Mouse (Mus musculus): ENCODE measurements around the gene Cnr2. TPM values are rescaled to one million over a fixed set of nuclear protein-coding genes. Genes with fewer than 3 reads are reported as not detected.

Cnr2 gene
- polyA plus RNA-seq, 1 experiment from 2014 or later: 0.51 TPM

DNA sequence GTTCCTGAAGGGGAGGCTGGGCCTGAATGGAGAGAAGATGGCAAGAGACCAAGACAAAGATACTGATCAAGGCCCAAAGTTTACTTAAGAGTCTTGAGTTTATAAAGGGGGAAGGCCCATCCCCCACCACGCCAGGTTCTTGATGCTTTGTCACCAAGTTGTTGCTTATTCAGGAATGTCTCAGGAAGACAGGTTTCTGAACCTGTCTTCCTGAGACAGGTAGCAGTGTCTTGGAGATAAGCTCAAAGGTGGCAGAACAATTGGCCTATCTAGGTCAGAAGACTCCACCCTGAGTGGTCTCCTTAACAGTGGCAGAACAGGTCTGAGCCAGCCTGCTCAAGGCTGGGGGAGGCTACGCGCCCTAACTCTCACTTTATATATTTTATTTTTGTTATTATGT, 31.7 kb downstream of the Cnr2 start:
- no peaks in the 10 kb centered on the region for H3K4me1 ChIP-seq (ENCODE audit: control insufficient read depth, insufficient read depth, low read length)
- ATAC-seq (ENCODE audit: insufficient number of reproducible peaks, low FRiP score, low TSS enrichment, low read depth) (no peak), DNase-seq (ENCODE audit: low spot score) (no peak)
- no peaks in the 10 kb centered on the region for H3K27me3 ChIP-seq (ENCODE audit: control insufficient read depth, insufficient read depth, low read length)
- peaks cover 2% of the 10 kb centered on the region; the same call in 1 of the 2 replicates for H3K36me3 ChIP-seq (ENCODE audit: control insufficient read depth, insufficient read depth, low read length)
- no peak overlapping the region for H3K27ac ChIP-seq (replicated peaks; ENCODE audit: low read depth, low read length)
- H3K9me3 ChIP-seq (ENCODE audit: control insufficient read depth, low read length): no peaks in the 10 kb centered on the region
- H3K9ac ChIP-seq (ENCODE audit: low read length): no peak overlapping the region
- no peak overlapping the region for H3K4me3 ChIP-seq (ENCODE audit: low read depth, low read length)
- H3K4me2 ChIP-seq (ENCODE audit: low read depth, severe bottlenecking): no peak overlapping the region
- 91% methylated on average over 3 of the region's 3 CpGs for WGBS

DNA sequence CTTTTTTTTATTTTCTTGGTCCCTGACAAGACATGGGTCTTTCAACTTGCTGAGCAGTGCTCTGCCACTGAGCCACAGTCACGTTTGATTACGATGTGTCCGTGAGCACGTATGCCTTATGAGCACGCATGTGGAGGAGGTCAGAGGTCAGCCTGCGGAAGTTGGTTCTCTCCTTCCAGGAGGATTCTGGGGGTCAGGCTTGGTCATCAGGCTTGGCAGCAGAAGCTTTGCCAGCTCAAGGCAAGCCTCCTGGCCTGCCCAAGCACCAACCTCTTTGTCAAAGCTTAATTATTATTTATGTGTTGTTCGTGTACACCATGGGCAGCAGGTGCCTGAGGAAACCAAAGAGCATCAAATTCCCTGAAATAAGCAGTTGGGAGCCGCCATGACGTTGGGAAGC, 33.2 kb downstream of the Cnr2 start:
- 83% methylated on average over 9 of the region's 9 CpGs for WGBS
- Histone ChIP-seq H3K27ac (replicated peaks; ENCODE audit: low read depth, low read length) (no peak overlapping the region), H3K4me2 (ENCODE audit: low read depth, severe bottlenecking) (no peak overlapping the region), H3K4me1 (ENCODE audit: control insufficient read depth, insufficient read depth, low read length) (no peaks in the 10 kb centered on the region), H3K36me3 (ENCODE audit: control insufficient read depth, insufficient read depth, low read length) (peaks cover 2% of the 10 kb centered on the region; the same call in 1 of the 2 replicates), H3K9ac (ENCODE audit: low read length) (no peak overlapping the region), H3K4me3 (ENCODE audit: low read depth, low read length) (no peak overlapping the region), H3K9me3 (ENCODE audit: control insufficient read depth, low read length) (no peaks in the 10 kb centered on the region), H3K27me3 (ENCODE audit: control insufficient read depth, insufficient read depth, low read length) (no peaks in the 10 kb centered on the region)
- DNase-seq (ENCODE audit: low spot score) (no peak), ATAC-seq (ENCODE audit: insufficient number of reproducible peaks, low FRiP score, low TSS enrichment, low read depth) (no peak)

DNA sequence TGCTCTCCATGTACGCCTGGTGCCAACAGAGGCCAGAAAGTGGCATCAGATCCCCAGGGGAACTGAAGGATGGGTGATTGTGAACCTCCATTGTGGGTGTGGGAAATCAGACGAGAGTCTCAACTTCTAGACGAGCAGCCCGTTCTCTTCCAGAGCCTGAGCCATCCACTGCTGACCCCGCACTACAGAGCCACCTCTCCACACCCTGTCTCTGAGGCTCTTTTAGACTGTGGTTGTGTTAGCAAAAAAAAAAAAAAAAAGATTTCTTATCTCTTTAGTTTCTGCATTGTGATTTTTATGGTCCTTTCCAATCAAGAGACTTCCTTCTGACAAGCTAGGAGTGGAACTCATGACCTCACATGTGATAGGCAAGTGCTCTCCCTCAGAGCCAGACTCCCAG, 34.2 kb downstream of the Cnr2 start:
- H3K27me3 ChIP-seq (ENCODE audit: control insufficient read depth, insufficient read depth, low read length): no peaks in the 10 kb centered on the region
- no peak overlapping the region for H3K27ac ChIP-seq (replicated peaks; ENCODE audit: low read depth, low read length)
- no peaks in the 10 kb centered on the region for H3K9me3 ChIP-seq (ENCODE audit: control insufficient read depth, low read length)
- H3K4me2 ChIP-seq (ENCODE audit: low read depth, severe bottlenecking): no peak overlapping the region
- no peak for DNase-seq (ENCODE audit: low spot score)
- H3K36me3 ChIP-seq (ENCODE audit: control insufficient read depth, insufficient read depth, low read length): no peaks in the 10 kb centered on the region; the same call in 1 of the 2 replicates
- H3K9ac ChIP-seq (ENCODE audit: low read length): no peak overlapping the region
- H3K4me1 ChIP-seq (ENCODE audit: control insufficient read depth, insufficient read depth, low read length): no peaks in the 10 kb centered on the region
- WGBS: 90% methylated on average over 5 of the region's 5 CpGs
- ATAC-seq (ENCODE audit: insufficient number of reproducible peaks, low FRiP score, low TSS enrichment, low read depth): no peak
- H3K4me3 ChIP-seq (ENCODE audit: low read depth, low read length): no peak overlapping the region

DNA sequence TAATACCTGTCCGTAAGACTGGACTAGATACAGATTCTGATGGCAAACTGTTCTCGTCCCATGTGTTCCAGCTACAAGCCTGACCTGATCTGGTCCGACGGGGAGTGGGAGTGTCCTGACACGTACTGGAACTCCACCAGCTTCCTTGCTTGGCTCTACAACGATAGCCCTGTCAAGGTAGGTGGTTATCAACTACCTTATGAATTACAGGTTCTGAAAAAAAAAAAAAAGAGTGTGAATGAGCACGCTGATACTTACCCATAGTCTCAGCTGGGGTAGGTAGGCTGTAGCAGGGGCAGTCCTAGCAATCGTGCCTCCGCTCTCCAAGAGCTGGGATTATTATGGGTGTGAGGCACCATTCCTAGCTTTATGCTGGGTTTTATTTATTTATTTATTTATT, 34.6 kb downstream of the Cnr2 start:
- Histone ChIP-seq H3K27me3 (ENCODE audit: control insufficient read depth, insufficient read depth, low read length) (no peaks in the 10 kb centered on the region), H3K4me2 (ENCODE audit: low read depth, severe bottlenecking) (no peak overlapping the region), H3K4me1 (ENCODE audit: control insufficient read depth, insufficient read depth, low read length) (no peaks in the 10 kb centered on the region), H3K4me3 (ENCODE audit: low read depth, low read length) (no peak overlapping the region), H3K9ac (ENCODE audit: low read length) (no peak overlapping the region), H3K27ac (replicated peaks; ENCODE audit: low read depth, low read length) (no peak overlapping the region), H3K9me3 (ENCODE audit: control insufficient read depth, low read length) (no peaks in the 10 kb centered on the region), H3K36me3 (ENCODE audit: control insufficient read depth, insufficient read depth, low read length) (no peaks in the 10 kb centered on the region; the same call in 1 of the 2 replicates)
- 95% methylated on average over 9 of the region's 9 CpGs for WGBS
- DNase-seq (ENCODE audit: low spot score) (no peak), ATAC-seq (ENCODE audit: insufficient number of reproducible peaks, low FRiP score, low TSS enrichment, low read depth) (no peak)

- WGBS: 93% methylated on average over 8 of the region's 8 CpGs
- Histone ChIP-seq H3K27ac (replicated peaks; ENCODE audit: low read depth, low read length) (no peak overlapping the region), H3K9ac (ENCODE audit: low read length) (no peak overlapping the region), H3K36me3 (ENCODE audit: control insufficient read depth, insufficient read depth, low read length) (no peaks in the 10 kb centered on the region; the same call in 1 of the 2 replicates), H3K9me3 (ENCODE audit: control insufficient read depth, low read length) (no peaks in the 10 kb centered on the region), H3K27me3 (ENCODE audit: control insufficient read depth, insufficient read depth, low read length) (no peaks in the 10 kb centered on the region), H3K4me1 (ENCODE audit: control insufficient read depth, insufficient read depth, low read length) (no peaks in the 10 kb centered on the region), H3K4me3 (ENCODE audit: low read depth, low read length) (no peak overlapping the region), H3K4me2 (ENCODE audit: low read depth, severe bottlenecking) (no peak overlapping the region)
- DNase-seq (ENCODE audit: low spot score): no peak
- ATAC-seq (ENCODE audit: insufficient number of reproducible peaks, low FRiP score, low TSS enrichment, low read depth): no peak
Measured at GRCm38 (mm10) chr4:135930239-135930638, 35.0 kb downstream of the Cnr2 start.

GRCm38 (mm10) chr4:135931832-135932231, 36.6 kb downstream of the Cnr2 start:
- Histone ChIP-seq H3K4me2 (ENCODE audit: low read depth, severe bottlenecking) (no peak overlapping the region), H3K36me3 (ENCODE audit: control insufficient read depth, insufficient read depth, low read length) (no peaks in the 10 kb centered on the region; the same call in 1 of the 2 replicates), H3K27me3 (ENCODE audit: control insufficient read depth, insufficient read depth, low read length) (no peaks in the 10 kb centered on the region), H3K4me1 (ENCODE audit: control insufficient read depth, insufficient read depth, low read length) (no peaks in the 10 kb centered on the region), H3K9ac (ENCODE audit: low read length) (no peak overlapping the region), H3K4me3 (ENCODE audit: low read depth, low read length) (no peak overlapping the region), H3K9me3 (ENCODE audit: control insufficient read depth, low read length) (no peaks in the 10 kb centered on the region), H3K27ac (replicated peaks; ENCODE audit: low read depth, low read length) (no peak overlapping the region)
- WGBS: 64% methylated on average over 5 of the region's 5 CpGs
- ATAC-seq (ENCODE audit: insufficient number of reproducible peaks, low FRiP score, low TSS enrichment, low read depth): no peak
- DNase-seq (ENCODE audit: low spot score): peak; percentile 36

DNA sequence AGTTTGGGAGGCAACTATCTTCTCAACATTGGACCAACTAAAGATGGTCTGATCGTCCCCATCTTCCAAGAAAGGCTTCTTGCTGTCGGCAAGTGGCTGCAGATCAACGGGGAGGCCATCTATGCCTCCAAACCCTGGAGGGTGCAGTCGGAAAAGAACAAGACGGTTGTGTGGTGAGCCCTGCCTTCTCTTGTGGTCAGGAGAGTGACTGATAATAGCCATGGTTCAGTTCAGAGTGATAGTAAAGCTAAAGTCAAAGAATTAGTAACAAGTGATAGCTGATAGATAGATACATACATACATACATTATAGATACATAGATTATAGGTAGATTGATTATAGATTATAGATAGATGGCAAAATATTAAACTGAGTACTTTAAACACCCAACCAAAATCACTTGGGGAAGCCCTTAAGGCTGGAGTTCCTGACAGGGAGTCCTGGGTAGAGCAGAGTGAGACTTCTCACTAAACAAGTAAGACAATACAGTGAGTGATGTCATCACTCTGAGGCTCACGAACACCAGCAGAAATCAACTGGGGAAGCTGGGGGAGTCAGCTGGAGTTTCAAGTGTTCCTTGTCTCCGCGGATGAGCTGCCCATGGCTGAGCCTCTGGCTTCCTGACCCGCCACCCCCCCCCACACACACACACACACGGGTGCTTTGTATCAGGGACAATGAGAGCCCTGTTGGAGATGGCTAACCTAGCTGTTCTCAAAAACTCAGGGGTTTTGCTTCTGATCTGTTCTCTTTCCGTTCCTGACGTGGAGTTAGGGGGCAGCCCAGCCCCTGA, 39.7 kb downstream of the Cnr2 start:
- 78% methylated on average over 12 of the region's 12 CpGs for WGBS
- no peak overlapping the region for H3K4me2 ChIP-seq (ENCODE audit: low read depth, severe bottlenecking)
- H3K9me3 ChIP-seq (ENCODE audit: control insufficient read depth, low read length): no peaks in the 10 kb centered on the region
- peaks cover 5% of the 10 kb centered on the region; the same call in 1 of the 2 replicates for H3K36me3 ChIP-seq (ENCODE audit: control insufficient read depth, insufficient read depth, low read length)
- no peak overlapping the region for H3K27ac ChIP-seq (replicated peaks; ENCODE audit: low read depth, low read length)
- ATAC-seq (ENCODE audit: insufficient number of reproducible peaks, low FRiP score, low TSS enrichment, low read depth) (no peak), DNase-seq (ENCODE audit: low spot score) (no peak)
- H3K4me3 ChIP-seq (ENCODE audit: low read depth, low read length): no peak overlapping the region
- no peaks in the 10 kb centered on the region for H3K4me1 ChIP-seq (ENCODE audit: control insufficient read depth, insufficient read depth, low read length)
- H3K27me3 ChIP-seq (ENCODE audit: control insufficient read depth, insufficient read depth, low read length): no peaks in the 10 kb centered on the region
- no peak overlapping the region for H3K9ac ChIP-seq (ENCODE audit: low read length)

DNA sequence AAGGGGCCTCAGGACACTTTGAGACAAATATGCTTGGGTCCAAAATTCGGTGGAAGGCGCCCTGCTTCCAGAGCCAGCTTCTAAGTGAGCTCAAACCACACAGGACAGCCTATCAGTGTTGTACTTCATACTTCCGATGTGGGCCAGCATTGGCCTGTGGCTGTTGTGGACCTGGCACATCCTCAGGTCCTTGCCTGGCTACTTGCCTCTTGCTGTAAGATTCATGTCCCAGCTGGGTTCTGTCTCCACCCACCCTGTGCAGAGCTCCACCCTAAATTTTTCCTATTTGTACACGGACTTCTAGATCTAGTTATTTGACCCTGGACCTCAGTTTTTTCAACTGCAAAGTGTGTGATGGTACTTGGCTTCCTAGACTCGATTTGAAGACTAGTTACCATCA, 40.3 kb downstream of the Cnr2 start:
- H3K9me3 ChIP-seq (ENCODE audit: control insufficient read depth, low read length): no peaks in the 10 kb centered on the region
- no peak overlapping the region for H3K27ac ChIP-seq (replicated peaks; ENCODE audit: low read depth, low read length)
- ATAC-seq (ENCODE audit: insufficient number of reproducible peaks, low FRiP score, low TSS enrichment, low read depth): no peak
- no peaks in the 10 kb centered on the region for H3K27me3 ChIP-seq (ENCODE audit: control insufficient read depth, insufficient read depth, low read length)
- peaks cover 5% of the 10 kb centered on the region; the same call in 1 of the 2 replicates for H3K36me3 ChIP-seq (ENCODE audit: control insufficient read depth, insufficient read depth, low read length)
- DNase-seq (ENCODE audit: low spot score): no peak
- WGBS: 91% methylated on average over 5 of the region's 5 CpGs
- H3K4me1 ChIP-seq (ENCODE audit: control insufficient read depth, insufficient read depth, low read length): no peaks in the 10 kb centered on the region
- H3K9ac ChIP-seq (ENCODE audit: low read length): no peak overlapping the region
- H3K4me3 ChIP-seq (ENCODE audit: low read depth, low read length): no peak overlapping the region
- no peak overlapping the region for H3K4me2 ChIP-seq (ENCODE audit: low read depth, severe bottlenecking)
